Mouse (Mus musculus): Measurements from ENCODE around the gene Def6. TPM values are rescaled to one million over a fixed set of nuclear protein-coding genes. Genes with fewer than 3 reads are reported as not detected.
A peak's percentile ranks its signal among the peaks of the same experiment; 100 is the strongest.

Def6 gene
- polyA plus RNA-seq, 1 experiment from 2014 or later: 2.4 TPM

DNA sequence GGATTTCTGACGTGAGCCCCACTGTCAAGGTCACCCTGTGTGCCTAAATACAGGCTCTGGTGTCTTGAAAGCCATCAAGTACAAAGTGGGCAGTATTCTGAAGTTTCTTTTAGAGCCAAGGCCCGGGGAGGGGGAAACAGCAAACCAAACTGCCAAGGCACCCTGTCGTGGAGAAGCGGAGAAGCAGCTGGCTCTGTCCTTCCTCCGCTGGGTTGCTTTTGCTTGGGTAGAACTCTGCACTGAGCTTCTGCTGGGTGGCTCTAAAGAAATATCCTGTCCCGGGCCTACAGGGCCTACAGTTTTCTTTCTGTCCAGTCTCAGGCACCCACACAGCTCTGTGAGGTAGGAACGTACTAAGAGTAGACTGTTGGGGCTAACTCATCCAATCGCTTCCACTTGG lies 486 bp upstream of the Def6 start:
- Histone ChIP-seq H3K27me3 (ENCODE audit: insufficient read depth, low read length) (no peaks in the 10 kb centered on the region), H3K9ac (peak overlapping the region; percentile 27; the same call in 1 of the 2 replicates), H3K36me3 (ENCODE audit: insufficient read depth) (peaks cover 20% of the 10 kb centered on the region; the same call in 1 of the 2 replicates), H3K4me2 (peak overlapping the region; percentile 57), H3K4me1 (ENCODE audit: insufficient read depth) (peaks cover 4% of the 10 kb centered on the region), H3K4me3 (ENCODE audit: low read depth, low read length) (no peak overlapping the region), H3K9me3 (ENCODE audit: low read depth, low read length) (no peaks in the 10 kb centered on the region), H3K27ac (ENCODE audit: low read depth) (peak overlapping the region; percentile 67)
- TF ChIP-seq CTCF (IDR thresholded peaks at IDR 0.05; ENCODE audit: low read depth): no peak
- DNase-seq (no peak), ATAC-seq (ENCODE audit: insufficient read depth) (peak; percentile 23; the same call in 1 of the 2 replicates)
- 65% methylated on average over 8 of the region's 8 CpGs for WGBS

DNA sequence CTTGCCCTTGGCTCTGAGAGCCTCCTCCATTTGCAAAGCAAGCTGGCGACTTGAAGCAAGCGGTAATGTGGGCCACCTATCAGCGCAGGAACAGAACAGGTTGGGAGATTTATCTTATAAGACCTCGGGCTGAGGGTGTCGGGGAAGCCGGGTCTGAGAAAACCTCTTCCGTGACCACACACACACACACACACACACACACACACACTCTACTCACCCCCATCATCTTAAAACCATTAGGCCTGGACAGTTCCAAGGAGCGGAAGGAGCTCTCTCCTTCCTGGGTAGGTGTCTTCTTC lies 685 bp downstream of the Def6 start:
- no peak overlapping the region for H3K27ac ChIP-seq (ENCODE audit: low read depth)
- H3K9ac ChIP-seq: peak overlapping the region; percentile 27; the same call in 1 of the 2 replicates
- TF ChIP-seq CTCF (IDR thresholded peaks at IDR 0.05; ENCODE audit: low read depth): no peak

DNA sequence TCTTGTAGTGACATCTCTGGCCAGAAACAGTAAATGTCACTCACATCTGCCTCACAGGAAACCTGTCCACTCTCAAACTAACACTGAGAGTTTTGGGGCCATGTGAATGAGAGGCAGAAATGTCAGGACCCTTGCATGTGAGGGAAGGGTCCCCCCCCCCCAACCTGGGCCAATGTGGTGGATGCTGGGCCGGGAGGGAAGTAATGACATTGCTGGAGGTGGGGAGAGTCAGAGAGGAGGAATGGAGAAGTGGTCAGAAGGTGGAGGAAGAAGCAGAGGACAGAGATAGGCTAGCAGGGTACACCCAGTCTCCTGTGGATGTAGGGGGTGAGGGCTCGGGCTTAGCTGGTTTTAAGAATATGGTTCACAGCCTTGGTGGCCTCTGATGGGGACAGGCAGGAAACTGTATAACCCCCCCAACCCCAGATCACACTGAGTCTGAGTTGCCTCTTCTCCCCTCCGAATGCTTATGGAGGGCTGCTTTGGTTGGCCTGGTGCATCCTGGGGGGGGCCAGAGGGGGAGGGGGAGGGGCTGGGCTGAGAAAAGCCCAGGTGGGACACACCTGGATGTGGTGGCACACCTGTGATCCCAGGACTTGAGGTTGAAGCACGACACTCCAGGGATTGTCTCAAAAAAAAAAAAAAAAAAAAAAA lies 2.0 kb downstream of the Def6 start:
- Histone ChIP-seq H3K4me2 (no peak overlapping the region), H3K36me3 (ENCODE audit: insufficient read depth) (0 out of 2 replicates have a peak, but pooled peaks cover 5% of the 10 kb centered on the region), H3K27me3 (ENCODE audit: insufficient read depth, low read length) (no peaks in the 10 kb centered on the region), H3K9ac (no peak overlapping the region), H3K9me3 (ENCODE audit: low read depth, low read length) (no peaks in the 10 kb centered on the region), H3K27ac (ENCODE audit: low read depth) (no peak overlapping the region), H3K4me3 (ENCODE audit: low read depth, low read length) (no peak overlapping the region), H3K4me1 (ENCODE audit: insufficient read depth) (peaks cover 4% of the 10 kb centered on the region)
- DNase-seq: no peak
- ATAC-seq (ENCODE audit: insufficient read depth): no peak
- WGBS: 70% methylated on average over 4 of the region's 4 CpGs
- TF ChIP-seq CTCF (IDR thresholded peaks at IDR 0.05; ENCODE audit: low read depth): no peak

More for the DNA sequence above, 685 bp downstream of the Def6 start:
- Histone ChIP-seq H3K36me3 (ENCODE audit: insufficient read depth) (peaks cover 8% of the 10 kb centered on the region; the same call in 1 of the 2 replicates), H3K9me3 (ENCODE audit: low read depth, low read length) (no peaks in the 10 kb centered on the region), H3K4me1 (ENCODE audit: insufficient read depth) (peaks cover 4% of the 10 kb centered on the region), H3K27me3 (ENCODE audit: insufficient read depth, low read length) (no peaks in the 10 kb centered on the region), H3K4me2 (peak overlapping the region; percentile 57), H3K4me3 (ENCODE audit: low read depth, low read length) (peak overlapping the region; percentile 27)
- DNase-seq: no peak
- ATAC-seq (ENCODE audit: insufficient read depth): no peak
- 73% methylated on average over 8 of the region's 8 CpGs for WGBS

DNA sequence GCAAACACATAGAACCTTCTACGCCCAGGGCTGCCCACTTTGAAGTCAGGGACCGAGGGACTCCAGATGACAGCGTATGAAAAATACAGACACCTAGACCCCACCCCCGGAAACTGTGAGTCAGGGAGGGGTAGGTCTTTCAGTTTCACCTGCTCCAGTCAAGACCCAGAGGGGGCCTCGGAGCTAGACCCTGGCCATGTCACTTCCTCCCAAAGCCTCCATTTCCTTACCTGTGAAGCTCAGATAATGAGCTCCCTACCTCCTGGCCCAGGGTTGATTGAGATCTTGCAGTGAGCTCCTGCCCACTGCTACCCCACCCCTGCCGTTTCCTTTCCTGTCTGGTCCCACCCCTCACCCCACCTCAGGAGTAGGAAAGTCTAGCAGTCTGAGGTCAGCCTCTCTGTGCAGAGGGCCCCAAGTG lies 4.4 kb downstream of the Def6 start:
- Histone ChIP-seq H3K4me1 (ENCODE audit: insufficient read depth) (peaks cover 4% of the 10 kb centered on the region), H3K4me3 (ENCODE audit: low read depth, low read length) (no peak overlapping the region), H3K27ac (ENCODE audit: low read depth) (no peak overlapping the region), H3K9ac (no peak overlapping the region), H3K27me3 (ENCODE audit: insufficient read depth, low read length) (no peaks in the 10 kb centered on the region), H3K9me3 (ENCODE audit: low read depth, low read length) (no peaks in the 10 kb centered on the region), H3K4me2 (no peak overlapping the region), H3K36me3 (ENCODE audit: insufficient read depth) (no peaks in the 10 kb centered on the region)
- TF ChIP-seq CTCF (IDR thresholded peaks at IDR 0.05; ENCODE audit: low read depth): no peak
- DNase-seq (no peak), ATAC-seq (ENCODE audit: insufficient read depth) (no peak)
- 57% methylated on average over 6 of the region's 6 CpGs for WGBS

DNA sequence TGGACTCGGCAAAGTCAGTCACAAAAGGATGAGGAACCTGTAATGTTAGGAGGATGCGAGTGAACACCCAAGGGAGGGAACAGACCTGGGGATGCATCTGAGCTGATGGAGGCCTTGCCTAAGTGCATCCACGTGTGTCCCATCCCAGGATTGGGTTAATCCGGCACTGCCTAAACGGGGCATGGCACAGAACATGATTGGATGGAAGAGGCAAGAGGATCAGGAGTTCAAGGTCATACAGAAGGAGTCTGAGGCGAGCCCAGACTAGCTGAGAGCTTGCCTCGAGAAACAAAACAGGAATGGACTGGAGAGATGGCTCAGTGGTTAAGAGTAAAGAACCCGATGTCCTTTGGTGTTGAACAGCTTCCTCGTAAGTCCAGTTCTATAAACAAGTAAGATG lies 4.8 kb downstream of the Def6 start:
- peaks cover 1% of the 10 kb centered on the region for H3K4me1 ChIP-seq (ENCODE audit: insufficient read depth)
- 49% methylated on average over 9 of the region's 9 CpGs for whole genome bisulfite sequencing
- no peak for DNase-seq
- no peak for TF ChIP-seq CTCF (IDR thresholded peaks at IDR 0.05; ENCODE audit: low read depth)
- no peak overlapping the region for H3K4me3 ChIP-seq (ENCODE audit: low read depth, low read length)
- no peak overlapping the region for H3K27ac ChIP-seq (ENCODE audit: low read depth)
- no peaks in the 10 kb centered on the region for H3K36me3 ChIP-seq (ENCODE audit: insufficient read depth)
- no peaks in the 10 kb centered on the region for H3K9me3 ChIP-seq (ENCODE audit: low read depth, low read length)
- no peak for ATAC-seq (ENCODE audit: insufficient read depth)
- no peak overlapping the region for H3K9ac ChIP-seq
- no peaks in the 10 kb centered on the region for H3K27me3 ChIP-seq (ENCODE audit: insufficient read depth, low read length)
- no peak overlapping the region for H3K4me2 ChIP-seq

DNA sequence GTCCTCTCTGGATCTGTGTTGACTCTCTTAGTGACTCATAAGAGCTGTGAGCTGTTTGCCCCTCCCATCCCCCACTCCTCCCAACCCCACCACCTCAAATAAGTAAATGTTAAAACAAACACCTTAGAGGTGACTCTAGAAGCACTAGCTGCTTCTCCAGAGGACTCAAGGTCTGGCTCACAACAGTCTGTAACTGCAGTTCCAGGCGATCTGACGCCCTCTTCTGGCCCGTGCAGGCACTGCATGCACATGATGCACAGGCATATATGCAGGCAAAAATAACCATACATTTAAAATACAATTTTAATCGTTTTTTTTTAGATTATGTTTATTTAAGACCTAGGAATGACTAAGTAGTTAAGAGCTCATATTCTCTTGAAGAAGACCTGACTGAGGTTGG lies 5.7 kb downstream of the Def6 start:
- Histone ChIP-seq H3K27me3 (ENCODE audit: insufficient read depth, low read length) (no peaks in the 10 kb centered on the region), H3K4me3 (ENCODE audit: low read depth, low read length) (no peak overlapping the region), H3K27ac (ENCODE audit: low read depth) (no peak overlapping the region), H3K36me3 (ENCODE audit: insufficient read depth) (no peaks in the 10 kb centered on the region), H3K9me3 (ENCODE audit: low read depth, low read length) (no peaks in the 10 kb centered on the region), H3K9ac (no peak overlapping the region), H3K4me2 (no peak overlapping the region), H3K4me1 (ENCODE audit: insufficient read depth) (peaks cover 3% of the 10 kb centered on the region; the same call in 1 of the 2 replicates)
- no peak for ATAC-seq (ENCODE audit: insufficient read depth)
- 22% methylated on average over 4 of the region's 4 CpGs for WGBS
- TF ChIP-seq CTCF (IDR thresholded peaks at IDR 0.05; ENCODE audit: low read depth): peak; percentile 60
- DNase-seq: peak; percentile 44

DNA sequence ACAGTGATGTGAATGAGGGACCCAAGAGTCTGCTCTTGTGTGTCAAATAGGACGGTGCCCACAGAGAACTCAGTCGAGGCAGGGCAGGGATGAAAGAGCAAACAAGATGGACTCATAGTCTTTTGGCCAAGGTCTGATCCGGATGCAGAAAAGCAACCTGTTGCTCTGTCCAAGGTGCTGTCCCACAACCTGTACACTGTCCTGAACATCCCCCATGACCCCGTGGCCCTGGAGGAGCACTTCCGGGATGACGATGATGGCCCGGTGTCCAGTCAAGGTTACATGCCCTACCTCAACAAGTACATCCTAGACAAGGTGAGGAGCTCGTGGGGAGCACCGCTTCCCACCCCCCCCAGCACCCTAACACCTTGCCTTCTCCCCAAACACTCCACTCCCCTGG lies 9.2 kb downstream of the Def6 start:
- DNase-seq: no peak
- Histone ChIP-seq H3K36me3 (ENCODE audit: insufficient read depth) (no peaks in the 10 kb centered on the region), H3K4me1 (ENCODE audit: insufficient read depth) (peaks cover 5% of the 10 kb centered on the region; the same call in 1 of the 2 replicates), H3K4me3 (ENCODE audit: low read depth, low read length) (no peak overlapping the region), H3K27ac (ENCODE audit: low read depth) (no peak overlapping the region), H3K9ac (no peak overlapping the region), H3K9me3 (ENCODE audit: low read depth, low read length) (no peaks in the 10 kb centered on the region), H3K4me2 (no peak overlapping the region), H3K27me3 (ENCODE audit: insufficient read depth, low read length) (no peaks in the 10 kb centered on the region)
- 82% methylated on average over 9 of the region's 9 CpGs for WGBS
- no peak for TF ChIP-seq CTCF (IDR thresholded peaks at IDR 0.05; ENCODE audit: low read depth)
- no peak for ATAC-seq (ENCODE audit: insufficient read depth)

All from lung, embryonic 14.5 days (tissue).